Mouse (Mus musculus): ENCODE results near the gene Atp8a2. TPM values are rescaled to one million over a fixed set of nuclear protein-coding genes. Genes with fewer than 3 reads are reported as not detected.

The Atp8a2 gene
- total and polyA plus RNA-seq, 2 experiments from 2014 or later = 43.0 to 81.7 TPM

GRCm38 (mm10) chr14:59677598-59678003 is 519.4 kb downstream of the Atp8a2 start:
- no peak for ATAC-seq (ENCODE audit: low FRiP score)
- DNase-seq (ENCODE audit: low spot score) = no peak
- WGBS = 63% methylated on average over 7 of the region's 7 CpGs

GRCm38 (mm10) chr14:59675330-59675729 is 521.6 kb downstream of the Atp8a2 start:
- WGBS = 82% methylated on average over 4 of the region's 4 CpGs
- no peak overlapping the region for H3K27ac ChIP-seq (ENCODE audit: low read depth, low read length)
- H3K4me2 ChIP-seq (ENCODE audit: low read depth, low read length, poor library complexity, severe bottlenecking) = no peak overlapping the region
- DNase-seq (ENCODE audit: low spot score) = no peak
- no peaks in the 10 kb centered on the region for H3K36me3 ChIP-seq (ENCODE audit: insufficient read depth, low read length)
- H3K9me3 ChIP-seq (ENCODE audit: low read length) = no peaks in the 10 kb centered on the region
- TF ChIP-seq CTCF (IDR thresholded peaks at IDR 0.05) = no peak
- H3K27me3 ChIP-seq (ENCODE audit: insufficient read depth, low read length) = no peaks in the 10 kb centered on the region
- no peak overlapping the region for H3K9ac ChIP-seq (replicated peaks; ENCODE audit: low read length, poor library complexity, severe bottlenecking)
- no peaks in the 10 kb centered on the region for H3K4me1 ChIP-seq (ENCODE audit: insufficient read depth, low read length)
- ATAC-seq (ENCODE audit: low FRiP score) = no peak
- no peak overlapping the region for H3K4me3 ChIP-seq (ENCODE audit: low read depth, low read length)

More at GRCm38 (mm10) chr14:59677598-59678003, 519.4 kb downstream of the Atp8a2 start:
- Histone ChIP-seq H3K9ac (replicated peaks; ENCODE audit: low read length, poor library complexity, severe bottlenecking) (no peak overlapping the region), H3K27me3 (ENCODE audit: insufficient read depth, low read length) (no peaks in the 10 kb centered on the region), H3K27ac (ENCODE audit: low read depth, low read length) (no peak overlapping the region), H3K9me3 (ENCODE audit: low read length) (no peaks in the 10 kb centered on the region), H3K36me3 (ENCODE audit: insufficient read depth, low read length) (no peaks in the 10 kb centered on the region), H3K4me2 (ENCODE audit: low read depth, low read length, poor library complexity, severe bottlenecking) (no peak overlapping the region), H3K4me3 (ENCODE audit: low read depth, low read length) (no peak overlapping the region), H3K4me1 (ENCODE audit: insufficient read depth, low read length) (no peaks in the 10 kb centered on the region)
- no peak for TF ChIP-seq CTCF (IDR thresholded peaks at IDR 0.05)

GRCm38 (mm10) chr14:59674556-59674955 is 522.4 kb downstream of the Atp8a2 start:
- DNase-seq (ENCODE audit: low spot score) = no peak
- Histone ChIP-seq H3K4me1 (ENCODE audit: insufficient read depth, low read length) (no peaks in the 10 kb centered on the region), H3K9ac (replicated peaks; ENCODE audit: low read length, poor library complexity, severe bottlenecking) (no peak overlapping the region), H3K36me3 (ENCODE audit: insufficient read depth, low read length) (no peaks in the 10 kb centered on the region), H3K9me3 (ENCODE audit: low read length) (no peaks in the 10 kb centered on the region), H3K4me2 (ENCODE audit: low read depth, low read length, poor library complexity, severe bottlenecking) (no peak overlapping the region), H3K27ac (ENCODE audit: low read depth, low read length) (no peak overlapping the region), H3K4me3 (ENCODE audit: low read depth, low read length) (no peak overlapping the region), H3K27me3 (ENCODE audit: insufficient read depth, low read length) (no peaks in the 10 kb centered on the region)
- ATAC-seq (ENCODE audit: low FRiP score) = no peak
- WGBS = 30% methylated on average over 8 of the region's 8 CpGs
- TF ChIP-seq CTCF (IDR thresholded peaks at IDR 0.05) = no peak

- Histone ChIP-seq H3K27me3 (ENCODE audit: insufficient read depth, low read length) (no peaks in the 10 kb centered on the region), H3K27ac (ENCODE audit: low read depth, low read length) (no peak overlapping the region), H3K36me3 (ENCODE audit: insufficient read depth, low read length) (no peaks in the 10 kb centered on the region), H3K4me1 (ENCODE audit: insufficient read depth, low read length) (no peaks in the 10 kb centered on the region), H3K9me3 (ENCODE audit: low read length) (no peaks in the 10 kb centered on the region), H3K9ac (replicated peaks; ENCODE audit: low read length, poor library complexity, severe bottlenecking) (no peak overlapping the region), H3K4me2 (ENCODE audit: low read depth, low read length, poor library complexity, severe bottlenecking) (no peak overlapping the region), H3K4me3 (ENCODE audit: low read depth, low read length) (no peak overlapping the region)
- ATAC-seq (ENCODE audit: low FRiP score) (no peak), DNase-seq (ENCODE audit: low spot score) (no peak)
- no peak for TF ChIP-seq CTCF (IDR thresholded peaks at IDR 0.05)
- 87% methylated on average over 6 of the region's 6 CpGs for WGBS
Observed at GRCm38 (mm10) chr14:59672893-59673515, 524.0 kb downstream of the Atp8a2 start.

- no peak overlapping the region for H3K4me2 ChIP-seq (ENCODE audit: low read depth, low read length, poor library complexity, severe bottlenecking)
- H3K36me3 ChIP-seq (ENCODE audit: insufficient read depth, low read length) = peaks cover 2% of the 10 kb centered on the region; the same call in 1 of the 2 replicates
- 89% methylated on average over 1 of the region's 1 CpGs for WGBS
- H3K27ac ChIP-seq (ENCODE audit: low read depth, low read length) = no peak overlapping the region
- ATAC-seq (ENCODE audit: low FRiP score) (no peak), DNase-seq (ENCODE audit: low spot score) (no peak)
- H3K9me3 ChIP-seq (ENCODE audit: low read length) = no peaks in the 10 kb centered on the region
- H3K4me3 ChIP-seq (ENCODE audit: low read depth, low read length) = no peak overlapping the region
- H3K4me1 ChIP-seq (ENCODE audit: insufficient read depth, low read length) = no peaks in the 10 kb centered on the region
- no peak for TF ChIP-seq CTCF (IDR thresholded peaks at IDR 0.05)
- no peaks in the 10 kb centered on the region for H3K27me3 ChIP-seq (ENCODE audit: insufficient read depth, low read length)
- no peak overlapping the region for H3K9ac ChIP-seq (replicated peaks; ENCODE audit: low read length, poor library complexity, severe bottlenecking)
Observed at GRCm38 (mm10) chr14:59657098-59657497, 539.9 kb downstream of the Atp8a2 start.

GRCm38 (mm10) chr14:59656591-59656990 is 540.4 kb downstream of the Atp8a2 start:
- WGBS = 88% methylated on average over 6 of the region's 6 CpGs
- Histone ChIP-seq H3K4me2 (ENCODE audit: low read depth, low read length, poor library complexity, severe bottlenecking) (no peak overlapping the region), H3K27ac (ENCODE audit: low read depth, low read length) (no peak overlapping the region), H3K27me3 (ENCODE audit: insufficient read depth, low read length) (no peaks in the 10 kb centered on the region), H3K4me1 (ENCODE audit: insufficient read depth, low read length) (no peaks in the 10 kb centered on the region), H3K9me3 (ENCODE audit: low read length) (no peaks in the 10 kb centered on the region), H3K4me3 (ENCODE audit: low read depth, low read length) (no peak overlapping the region), H3K36me3 (ENCODE audit: insufficient read depth, low read length) (peaks cover 2% of the 10 kb centered on the region; the same call in 1 of the 2 replicates), H3K9ac (replicated peaks; ENCODE audit: low read length, poor library complexity, severe bottlenecking) (no peak overlapping the region)
- no peak for TF ChIP-seq CTCF (IDR thresholded peaks at IDR 0.05)
- DNase-seq (ENCODE audit: low spot score) (no peak), ATAC-seq (ENCODE audit: low FRiP score) (no peak)
